In the genomic region with DNA sequence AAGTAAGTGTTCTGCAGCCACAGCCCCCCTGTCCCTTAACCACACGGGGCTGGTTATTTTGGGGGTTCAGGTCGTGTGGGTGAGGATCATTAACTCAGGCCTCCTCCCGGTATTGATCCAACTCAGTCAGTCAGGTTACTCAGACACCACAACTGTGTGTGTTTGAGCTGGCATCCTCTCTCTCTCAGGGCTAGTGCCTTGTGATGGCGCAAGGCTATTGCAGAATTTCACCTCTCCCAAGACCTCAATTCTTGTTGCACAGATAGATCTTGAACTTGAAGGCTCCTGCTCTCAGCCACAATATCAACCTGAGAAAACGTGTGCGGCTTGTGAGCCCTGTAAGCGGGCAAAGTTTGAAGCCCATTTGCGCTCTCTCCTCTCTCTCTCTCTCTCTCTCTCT, we compare ENCODE assay signal across 26 mouse cellular contexts.
"Had no signal": no experiment of that assay in that cellular context is flagged by ENCODE, and none has a peak within 500 bp of the region (broad histone marks: within the 10 kb centered on the region; RNA-seq: fewer than 3 reads in every experiment).

No protein-coding gene starts in this region.

- H3K9ac ChIP-seq: embryonic facial prominence, embryonic 12.5 days; embryonic facial prominence, embryonic 13.5 days; embryonic facial prominence, embryonic 15.5 days; forebrain, embryonic 12.5 days; forebrain, embryonic 13.5 days; forebrain, embryonic 15.5 days; forebrain, postnatal 0 days had no signal

- H3K4me3 ChIP-seq: embryonic facial prominence, embryonic 10.5 days; embryonic facial prominence, embryonic 12.5 days; embryonic facial prominence, embryonic 13.5 days; embryonic facial prominence, embryonic 15.5 days; erythroblast, embryonic 14.5 days; forebrain, embryonic 10.5 days; forebrain, embryonic 12.5 days; forebrain, embryonic 13.5 days; forebrain, embryonic 15.5 days; gastrocnemius, adult 2 months; heart, adult 2 months had no signal

- DNase-seq: cerebellum, adult 8-10 months; cerebellum, adult 9-10 months; cerebellum, adult 9-11 months; cerebellum, postnatal 10 days; cerebellum, postnatal 14 days; cerebellum, postnatal 25 days; cerebellum, postnatal 36 days; embryo, embryonic 11 days; forebrain, postnatal 0 days; gastrocnemius, adult 2 months; gastrocnemius, postnatal 10 days; gastrocnemius, postnatal 14 days; gastrocnemius, postnatal 25 days; gastrocnemius, postnatal 36 days; heart, adult 11 months; heart, adult 18-20 months; heart, adult 2 months had no signal

- H3K27me3 ChIP-seq: embryonic facial prominence, embryonic 12.5 days; embryonic facial prominence, embryonic 13.5 days; embryonic facial prominence, embryonic 15.5 days; forebrain, embryonic 12.5 days; forebrain, embryonic 13.5 days; forebrain, embryonic 15.5 days had no signal

- H3K36me3 ChIP-seq: embryonic facial prominence, embryonic 10.5 days; embryonic facial prominence, embryonic 12.5 days; embryonic facial prominence, embryonic 13.5 days; embryonic facial prominence, embryonic 15.5 days; forebrain, embryonic 10.5 days; forebrain, embryonic 12.5 days; forebrain, embryonic 15.5 days had no signal

- H3K4me1 ChIP-seq: embryonic facial prominence, embryonic 12.5 days; embryonic facial prominence, embryonic 15.5 days; forebrain, embryonic 13.5 days had no signal

- H3K27ac ChIP-seq: embryonic facial prominence, embryonic 10.5 days; embryonic facial prominence, embryonic 12.5 days; embryonic facial prominence, embryonic 13.5 days; embryonic facial prominence, embryonic 15.5 days; forebrain, embryonic 10.5 days; forebrain, embryonic 12.5 days; forebrain, embryonic 13.5 days; forebrain, embryonic 15.5 days; gastrocnemius, adult 2 months; heart, adult 2 months had no signal
